8 mouse cellular contexts compared by ENCODE assay signal in genomic region chr14:55014991-55015766, GRCm38 (mm10). TPM values are rescaled to one million over a fixed set of nuclear protein-coding genes. Genes with fewer than 3 reads are reported as not detected.
DNase-seq lines count a peak whose midpoint lies in the region; ATAC-seq lines count a peak whose summit lies in the region.

Gene Ngdn (plus strand): TSS chr14:55015454.

- no peaks in the 10 kb centered on the region for H3K9me3 ChIP-seq in hindbrain, embryonic 11.5 days (ENCODE audit: control insufficient read depth, low read length)

- H3K27me3 ChIP-seq in hindbrain, embryonic 11.5 days (ENCODE audit: control insufficient read depth, insufficient read depth, low read length): no peaks in the 10 kb centered on the region

- H3K4me2 ChIP-seq in hindbrain, embryonic 11.5 days (replicated peaks; ENCODE audit: low read depth, low read length): peak within 1 kb of the TSS; percentile 73

- peak within 1 kb of the TSS; percentile 87 for H3K27ac ChIP-seq in hindbrain, embryonic 11.5 days (ENCODE audit: low read depth, low read length)

- H3K36me3 ChIP-seq in hindbrain, embryonic 11.5 days (ENCODE audit: control insufficient read depth, insufficient read depth, low read length): no peaks in the 10 kb centered on the region

- WGBS in hindbrain, embryonic 11.5 days: under 1% methylated on average over 36 of the region's 36 CpGs

- no peaks in the 10 kb centered on the region for H3K4me1 ChIP-seq in hindbrain, embryonic 11.5 days (replicated peaks; ENCODE audit: control insufficient read depth, insufficient read depth, low read length)

- H3K9ac ChIP-seq in hindbrain, embryonic 11.5 days (ENCODE audit: low read depth, low read length): peak within 1 kb of the TSS; percentile 78

- peak; percentile 99 for DNase-seq in Muller cell, postnatal 12 days (ENCODE audit: inconsistent ontology term)
- DNase-seq in cerebellum, adult 9-11 months: peak; percentile 99
- DNase-seq in frontal cortex, adult 2 months (ENCODE audit: extremely low spot score in 1 of 2, low spot score in 1 of 2): peak; percentile 99 to 100
- DNase-seq in hindbrain, embryonic 11.5 days (ENCODE audit: low spot score): peak; percentile 100
- peak; percentile 100 for DNase-seq in layer of hippocampus, postnatal 10 days (ENCODE audit: low spot score in 2 of 2)
- peak; percentile 99 for DNase-seq in lung, postnatal 10 days
- peak; percentile 98 for DNase-seq in ovary, postnatal 36 days (ENCODE audit: low spot score)
- DNase-seq in thymus, postnatal 25 days: peak; percentile 99

- ATAC-seq in hindbrain, embryonic 11.5 days (ENCODE audit: low FRiP score): peak; percentile 98

- H3K4me3 ChIP-seq in hindbrain, embryonic 11.5 days (ENCODE audit: low read depth, low read length): peak within 1 kb of the TSS; percentile 57

RNA-seq across cellular contexts. Expression of gene Ngdn, which starts in this region (rescaled TPM):
- 36.5 and 37.2 TPM in 2 replicates for polyA plus RNA-seq in frontal cortex, adult 2 months (2012; rRNA removed)
- polyA plus RNA-seq in hindbrain, embryonic 11.5 days (2014; fragmentation: Nextera tagmentation; extraction: Ambion mirVana): 79.7 and 81.5 TPM in 2 replicates
- 10 to 100 TPM; 30.0 to 39.1 TPM for total RNA-seq in layer of hippocampus, postnatal 10 days (2021)

Comparison
In these comparisons a context has a peak if more than half of its experiments do, and no peak if none do; other contexts are left out.
1. Peak in every context shown above with its lines: DNase-seq, ATAC-seq, H3K4me3 ChIP-seq and H3K27ac ChIP-seq.